Mouse (Mus musculus) left cerebral cortex, postnatal 4 days (tissue): Measurements from ENCODE around the gene Dnaic2. TPM values are rescaled to one million over a fixed set of nuclear protein-coding genes. Genes with fewer than 3 reads are reported as not detected.

Experiments used
- DNase-seq: peaks from one replicate; pipeline ENCODE4 v3.0.0-alpha.2; 2022
- intact Hi-C: fragments of 180-260 bp; cut with DNase I; formaldehyde crosslinking; loops from one replicate; pipeline ENCODE4 v1.15.1; 2025
- total RNA-seq, 2 experiments: library from RNA; stranded (reverse); gene quantifications; 2 replicates each; pipeline ENCODE4 v1.2.3; 2021

Gene Dnaic2
- 1 to 10 TPM; 1.5 to 1.8 TPM for total RNA-seq

DNA sequence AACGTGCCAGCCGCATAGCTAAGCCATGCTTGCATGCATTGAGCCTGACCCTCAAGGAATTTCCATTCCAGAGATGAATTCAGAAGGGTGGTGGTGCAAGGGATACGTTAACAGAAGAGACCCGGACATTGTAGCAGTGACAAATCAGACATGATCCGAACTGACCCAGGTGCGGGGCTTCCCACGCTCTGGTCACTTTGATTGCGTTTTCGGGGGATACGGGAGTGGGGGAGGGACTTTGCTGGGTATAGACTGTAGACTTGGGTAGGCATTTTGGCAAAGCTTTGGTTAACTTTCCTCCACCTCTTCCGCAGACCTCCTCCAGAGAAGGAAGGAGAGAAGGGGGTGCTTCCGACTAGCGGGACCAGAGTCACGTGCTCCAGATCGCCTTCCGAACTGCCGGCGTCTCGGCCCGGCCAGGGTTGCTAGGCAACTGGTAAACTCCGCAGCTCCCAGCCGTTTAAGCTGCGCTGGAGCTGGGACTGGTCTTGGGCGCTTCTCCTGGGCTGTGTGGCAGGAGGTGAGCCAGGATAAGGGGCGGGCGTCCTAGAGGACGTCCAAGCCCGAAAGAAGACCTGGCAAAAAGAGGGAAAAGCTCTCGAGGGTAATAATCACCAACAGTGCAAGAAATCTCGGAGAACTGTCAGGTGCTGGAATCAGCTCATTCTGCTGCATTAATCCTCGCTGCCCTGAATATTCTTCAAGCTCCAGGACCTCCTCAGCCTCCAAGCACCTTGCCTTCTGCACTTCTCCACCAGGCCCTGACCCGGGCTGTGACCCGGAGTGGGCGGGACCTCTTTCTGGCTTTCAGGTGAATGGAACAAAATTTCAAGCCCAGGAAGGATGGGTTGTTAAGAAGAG, at the start of gene Dnaic2:
TSS of gene Dnaic2 (plus strand) at position 444 of the 861 bp plus-strand sequence.
- peak; percentile 71 for DNase-seq
- intact Hi-C loops, result no loop called here

DNA sequence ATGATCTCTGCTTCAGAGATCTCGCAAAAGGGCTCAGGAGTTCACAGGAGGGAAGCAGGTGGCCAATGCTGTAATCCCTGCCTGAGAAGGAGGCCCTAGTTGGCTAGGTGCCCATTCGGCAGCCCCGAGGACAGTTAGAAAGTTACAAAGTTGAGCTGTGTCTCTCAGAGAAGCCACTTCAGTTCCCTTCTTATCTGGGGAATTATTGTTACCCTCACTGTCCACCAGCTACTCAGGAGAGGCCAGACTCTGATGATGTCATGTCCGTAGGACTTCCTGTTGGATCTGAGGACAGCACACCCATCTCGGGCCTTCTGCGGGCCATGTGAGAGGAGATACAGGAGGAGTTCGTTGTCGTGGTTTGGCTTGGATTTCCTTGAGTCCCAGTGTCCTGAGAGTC, 47.6 kb upstream of the Dnaic2 start:
- DNase-seq, result peak; percentile 40
- intact Hi-C loops, result no loop called here

DNA sequence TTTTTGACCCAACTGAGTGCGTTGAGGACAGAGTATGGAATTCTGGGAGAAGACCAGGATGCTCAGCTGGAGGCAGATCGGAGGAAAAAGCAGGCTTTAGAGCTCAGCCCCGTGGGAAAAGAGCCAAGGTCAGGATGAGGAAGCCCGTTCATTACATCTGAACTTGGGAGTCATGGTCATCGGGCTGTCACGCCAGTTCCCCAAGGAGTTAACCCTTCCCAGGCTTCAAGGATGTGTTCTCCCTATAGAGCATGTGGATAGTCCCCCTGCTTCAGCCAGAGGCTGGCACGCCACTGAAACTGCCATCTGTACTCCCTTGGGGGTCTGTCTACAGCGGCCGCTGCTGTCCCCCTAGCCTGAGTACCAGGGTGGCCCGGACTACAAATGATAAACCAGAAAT, 46.9 kb upstream of the Dnaic2 start:
- intact Hi-C loops, result no loop called here
- DNase-seq, result no peak

DNA sequence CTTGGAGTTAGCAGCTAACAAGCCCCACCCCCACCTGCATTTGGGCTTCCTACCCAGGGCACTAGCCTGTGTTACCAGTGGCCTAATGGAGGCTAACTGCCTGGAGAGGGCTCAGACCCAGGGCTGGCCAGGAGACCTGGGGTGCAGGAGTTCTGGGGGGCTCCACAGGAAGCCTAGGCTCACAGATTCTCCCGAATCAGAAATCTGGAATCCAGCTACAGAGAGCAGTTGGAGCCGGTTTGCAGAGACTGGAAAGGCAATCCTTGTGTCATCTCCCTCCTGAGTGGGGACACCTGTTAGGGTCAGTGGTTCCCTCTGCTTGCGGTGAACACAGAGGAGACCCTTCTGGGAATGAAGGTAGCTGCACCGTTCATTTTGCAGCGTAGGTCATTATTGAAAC, 46.2 kb upstream of the Dnaic2 start:
- intact Hi-C loops, result no loop called here
- no peak for DNase-seq

GRCm38 (mm10) chr11:114682321-114682900, 44.8 kb upstream of the Dnaic2 start:
- intact Hi-C loops, result no loop called here
- no peak for DNase-seq

- no peak for DNase-seq
- intact Hi-C loops, result no loop called here
Measured at GRCm38 (mm10) chr11:114683029-114683721, 44.0 kb upstream of the Dnaic2 start.

DNA sequence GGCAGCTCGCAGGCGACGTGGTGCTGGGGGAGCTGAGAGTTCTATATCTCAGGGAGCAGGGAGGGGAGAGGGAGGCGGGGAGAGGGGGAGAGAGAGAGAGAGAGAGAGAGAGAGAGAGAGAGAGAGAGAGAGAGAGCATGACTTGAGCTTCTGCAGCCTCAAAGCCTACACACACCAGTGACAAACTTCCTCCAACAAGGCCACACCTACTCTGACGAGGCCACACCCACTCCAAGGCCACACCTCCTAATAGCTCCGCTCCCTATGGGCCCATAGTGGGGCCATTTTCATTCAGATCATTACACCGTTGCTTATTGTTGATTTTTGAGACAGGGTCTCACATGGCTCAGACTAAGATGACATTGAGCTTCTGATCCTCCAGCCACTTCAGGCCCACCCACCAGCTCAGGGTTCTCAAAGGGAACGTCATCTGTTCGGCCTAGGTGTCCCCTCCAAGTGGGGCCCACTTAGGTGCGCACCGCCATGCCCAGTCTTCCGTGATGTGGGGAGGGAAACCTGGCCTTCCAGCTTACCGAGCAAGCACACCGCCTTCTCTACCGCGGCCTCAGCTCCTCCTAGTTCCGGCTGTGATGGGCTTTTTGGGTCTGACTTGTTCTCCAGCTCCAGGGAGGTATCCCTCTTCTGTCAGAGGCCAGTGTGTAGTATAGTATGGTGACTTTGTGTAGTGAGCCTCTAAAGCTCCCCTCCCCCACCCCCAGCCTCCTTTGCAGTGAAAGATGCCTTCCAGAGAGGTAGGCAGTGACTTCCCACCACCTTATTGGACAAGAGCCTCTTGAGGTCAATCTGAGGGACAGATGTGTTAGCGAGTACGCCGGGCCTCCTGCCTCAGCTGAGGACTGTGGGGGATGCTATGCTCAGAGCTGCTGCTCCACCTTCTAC, 43.2 kb upstream of the Dnaic2 start:
- intact Hi-C loops, result no loop called here
- DNase-seq, result no peak

DNA sequence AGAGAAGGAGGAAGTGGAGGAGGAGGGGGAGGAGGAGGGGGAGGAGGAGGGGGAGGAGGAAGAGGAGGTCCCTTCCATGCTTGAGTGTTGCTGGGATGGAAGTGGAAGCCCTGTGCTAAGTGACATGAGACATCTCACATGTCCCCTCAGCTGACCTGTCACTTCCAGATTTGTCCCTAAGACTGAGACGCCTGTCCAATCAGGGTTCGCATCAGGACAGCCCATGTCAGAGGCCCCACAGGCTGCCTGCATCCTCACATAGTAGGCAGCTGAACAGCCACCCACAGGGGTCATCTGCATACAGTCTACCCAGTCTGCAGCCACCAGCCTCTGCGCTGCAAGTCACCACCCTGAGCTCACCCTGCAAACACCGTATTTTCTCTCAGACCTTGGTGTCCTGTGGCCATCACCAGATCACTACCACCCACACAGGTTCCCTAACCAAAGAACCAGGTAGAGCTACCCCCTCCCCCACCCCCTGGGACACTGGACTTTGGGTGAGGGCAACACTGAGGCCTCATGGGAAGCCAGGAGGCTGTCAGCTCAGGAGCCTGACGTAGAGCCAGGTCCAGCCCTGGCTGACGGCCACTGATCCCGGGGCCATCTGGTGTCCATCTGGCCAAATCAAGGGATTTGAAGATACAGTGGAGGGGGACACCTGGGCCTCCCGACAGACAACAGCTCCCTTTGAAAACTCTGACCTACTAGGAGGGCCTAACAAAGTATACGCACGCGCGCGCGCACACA, 42.4 kb upstream of the Dnaic2 start:
- intact Hi-C loops, result no loop called here
- DNase-seq, result peak; percentile 94

GRCm38 (mm10) chr11:114685526-114686040, 41.6 kb upstream of the Dnaic2 start:
- no peak for DNase-seq
- intact Hi-C loops, result no loop called here

DNA sequence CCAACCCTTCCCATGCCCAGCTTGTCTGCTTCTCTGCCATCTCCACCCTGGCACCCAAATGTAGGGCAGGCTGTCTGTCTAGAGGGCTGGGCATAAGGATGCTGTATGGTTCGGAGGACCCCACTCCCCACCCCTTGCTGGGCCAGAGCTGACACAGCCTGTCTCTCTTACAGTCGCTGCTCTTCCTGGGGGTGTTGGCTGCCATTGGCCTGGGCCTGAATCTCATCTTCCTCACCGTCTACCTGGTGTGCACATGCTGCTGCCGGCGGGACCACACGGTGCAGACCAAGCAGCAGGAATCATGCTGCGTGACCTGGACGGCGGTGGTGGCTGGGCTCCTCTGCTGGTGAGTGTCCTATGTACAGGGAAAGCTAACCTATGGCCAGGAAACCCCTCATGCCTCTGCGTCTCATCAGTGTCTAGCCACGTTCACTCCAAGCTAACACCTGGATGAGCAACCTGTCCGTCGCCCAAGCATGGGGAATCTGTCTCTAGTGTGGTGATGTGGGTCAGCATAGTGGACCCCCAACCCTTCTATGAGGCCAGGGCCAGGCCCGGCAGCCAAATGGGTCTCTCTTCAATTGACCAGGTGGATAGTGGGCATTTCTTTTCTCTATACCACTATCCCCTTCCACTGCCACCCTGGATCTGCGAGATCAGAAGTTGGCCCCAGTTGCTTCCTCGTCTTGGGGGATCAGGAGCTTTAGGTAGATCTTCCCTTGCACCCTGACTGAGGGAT, 40.8 kb upstream of the Dnaic2 start:
- peak; percentile 62 for DNase-seq
- intact Hi-C loops, result no loop called here

DNA sequence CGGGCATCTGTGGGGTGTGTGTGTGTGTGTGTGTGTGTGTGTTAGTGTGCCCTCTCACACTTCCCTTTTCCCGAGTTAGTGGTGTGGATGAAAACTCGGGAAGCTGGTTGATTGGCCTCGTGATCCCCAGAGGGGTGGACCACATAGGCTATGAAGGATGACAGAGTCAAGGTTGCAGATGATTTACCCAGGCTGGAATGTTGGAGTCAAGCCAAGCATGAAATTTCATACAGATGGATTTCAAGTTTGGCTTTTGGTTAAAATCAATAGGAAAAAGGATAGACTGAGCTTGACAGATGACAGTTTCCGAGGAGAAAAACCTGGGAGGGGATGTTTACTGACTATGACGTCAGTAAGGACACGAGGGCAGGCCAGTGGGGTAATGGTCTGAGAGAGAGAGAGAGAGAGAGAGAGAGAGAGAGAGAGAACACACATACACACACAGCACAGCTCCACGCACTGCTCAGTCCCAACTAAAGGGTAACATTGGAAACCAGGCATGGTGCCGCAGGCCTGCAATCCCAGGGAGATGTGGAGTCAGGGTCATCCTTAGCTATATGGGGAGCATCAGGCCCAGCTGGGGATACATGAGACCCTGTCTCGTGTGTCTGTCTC, 39.5 kb upstream of the Dnaic2 start:
- intact Hi-C loops, result no loop called here
- no peak for DNase-seq

DNA sequence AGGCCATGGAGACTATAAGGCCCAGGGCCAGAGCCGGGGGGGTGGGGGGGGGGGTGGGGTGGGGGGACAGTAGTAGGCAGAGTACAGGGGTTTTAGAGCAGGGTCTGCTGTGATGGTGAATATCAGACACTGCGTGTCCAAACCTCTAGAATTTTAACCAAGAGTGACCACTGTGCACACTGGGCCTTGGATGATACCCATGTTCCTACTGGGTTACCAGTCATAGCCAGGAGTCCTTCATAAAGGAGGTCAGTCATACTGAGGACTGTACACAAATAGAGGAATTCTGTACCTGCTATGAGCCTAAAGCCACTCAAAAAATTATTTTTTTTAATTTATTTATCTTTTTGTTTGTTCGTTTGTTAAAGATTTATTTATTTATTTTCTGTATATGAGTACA, 38.5 kb upstream of the Dnaic2 start:
- intact Hi-C loops, result no loop called here
- DNase-seq, result no peak

DNA sequence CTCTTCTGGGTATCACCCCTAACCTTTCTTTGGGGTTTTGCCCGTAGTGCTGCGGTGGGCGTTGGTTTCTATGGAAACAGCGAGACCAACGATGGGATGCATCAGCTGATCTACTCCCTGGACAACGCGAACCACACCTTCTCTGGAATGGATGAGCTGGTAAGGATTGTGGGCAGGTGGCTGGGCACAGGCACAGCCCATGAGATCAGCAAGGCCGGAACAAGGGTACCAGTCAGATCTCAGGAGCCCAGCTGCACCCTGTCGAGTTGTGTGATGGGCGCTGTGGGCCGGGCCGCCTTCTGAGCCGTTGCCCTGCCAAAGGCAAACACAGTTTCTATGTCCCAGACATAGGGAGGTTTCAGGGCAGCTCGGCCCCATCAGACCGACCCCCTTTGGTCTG, 37.0 kb upstream of the Dnaic2 start:
- intact Hi-C loops, result no loop called here
- no peak for DNase-seq

DNA sequence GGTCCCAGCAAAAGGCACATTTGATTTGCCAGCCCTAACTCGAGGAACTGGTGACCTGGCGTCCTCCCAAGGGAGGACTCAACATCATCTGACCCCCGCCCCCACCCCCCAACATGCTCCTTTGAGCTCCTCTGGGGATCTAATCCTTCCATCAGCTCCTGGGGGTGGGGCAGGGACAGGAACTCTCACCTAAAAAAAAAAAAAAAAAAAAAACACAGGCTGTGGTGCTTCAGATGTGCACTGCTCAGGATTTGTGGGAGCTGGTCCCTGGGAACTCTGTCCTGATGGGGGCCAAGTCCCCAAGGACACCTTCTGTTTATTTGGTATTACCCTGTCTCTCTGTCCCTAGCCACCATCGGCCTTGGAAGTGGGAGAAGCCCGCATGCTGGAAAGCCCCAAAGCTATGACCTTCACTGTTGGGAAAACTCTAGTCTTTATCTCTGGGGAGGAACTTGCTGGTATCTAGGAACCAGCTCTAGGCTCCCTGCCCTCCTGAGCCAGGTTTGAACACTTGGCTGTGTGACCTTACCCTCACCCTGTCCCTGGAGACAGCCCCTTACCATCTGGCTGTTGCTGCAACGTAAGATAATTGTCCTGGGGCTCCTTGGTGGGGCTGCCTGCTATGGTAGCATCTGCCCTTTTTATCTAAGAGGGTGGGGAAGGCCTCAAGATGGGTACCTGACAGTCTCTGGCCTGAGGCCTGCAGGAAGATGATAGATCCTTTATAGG, 35.6 kb upstream of the Dnaic2 start:
- intact Hi-C loops, result no loop called here
- no peak for DNase-seq

- no peak for DNase-seq
- intact Hi-C loops, result no loop called here
Measured at GRCm38 (mm10) chr11:114692601-114693000, 34.6 kb upstream of the Dnaic2 start.

GRCm38 (mm10) chr11:114693456-114693855, 33.8 kb upstream of the Dnaic2 start:
- DNase-seq, result no peak
- intact Hi-C loops, result no loop called here

- DNase-seq, result no peak
- intact Hi-C loops, result no loop called here
Measured at GRCm38 (mm10) chr11:114694451-114694850, 32.8 kb upstream of the Dnaic2 start.

DNA sequence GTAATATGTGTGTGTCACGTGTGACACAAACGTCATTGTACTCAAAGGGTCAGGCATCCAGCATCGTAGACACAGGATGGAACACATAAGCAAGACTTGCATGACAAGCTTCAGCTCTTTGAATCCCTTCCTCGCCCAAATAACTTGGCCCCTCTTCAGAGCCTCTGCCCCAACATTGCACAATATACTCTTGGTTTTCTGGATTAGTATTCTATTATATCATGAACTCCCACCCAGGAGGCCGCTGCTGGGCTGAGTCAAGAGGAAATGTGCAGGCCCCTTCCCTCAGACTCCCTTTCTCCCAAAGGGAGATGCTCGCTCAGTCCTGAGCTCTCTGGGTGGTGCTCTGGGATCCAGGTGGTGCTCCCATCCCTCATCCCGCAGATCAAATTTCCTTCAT, 28.7 kb upstream of the Dnaic2 start:
- DNase-seq, result no peak
- intact Hi-C loops, result no loop called here
